Mouse (Mus musculus) myocyte (in vitro differentiated cells): ENCODE results near the gene Trak1.

ENCODE experiments used
- CEBPB ChIP-seq: IDR thresholded peaks from 2 replicates; pipeline ENCODE4 v1.6.1; 2011; ENCODE audit warnings: mild to moderate bottlenecking, moderate library complexity; ENCODE audit not compliant: poor library complexity, insufficient read depth, severe bottlenecking
- E2F4 ChIP-seq: IDR thresholded peaks from one replicate; pipeline ENCODE4 v1.6.1; 2011; ENCODE audit warnings: mild to moderate bottlenecking, control low read depth, moderate library complexity; ENCODE audit not compliant: insufficient read depth
- POLR2AphosphoS2 ChIP-seq: IDR thresholded peaks from one replicate; pipeline ENCODE4 v1.6.1; 2011; ENCODE audit warnings: low read depth, control low read depth; ENCODE audit not compliant: insufficient read length
- TCF12 ChIP-seq: IDR thresholded peaks from one replicate; pipeline ENCODE4 v1.6.1; 2011; ENCODE audit warnings: mild to moderate bottlenecking, control low read depth; ENCODE audit not compliant: poor library complexity, insufficient read depth, severe bottlenecking
- USF1 ChIP-seq: IDR thresholded peaks from one replicate; pipeline ENCODE4 v1.6.1; 2011; ENCODE audit warnings: low read depth, mild to moderate bottlenecking, control low read depth, moderate library complexity

DNA sequence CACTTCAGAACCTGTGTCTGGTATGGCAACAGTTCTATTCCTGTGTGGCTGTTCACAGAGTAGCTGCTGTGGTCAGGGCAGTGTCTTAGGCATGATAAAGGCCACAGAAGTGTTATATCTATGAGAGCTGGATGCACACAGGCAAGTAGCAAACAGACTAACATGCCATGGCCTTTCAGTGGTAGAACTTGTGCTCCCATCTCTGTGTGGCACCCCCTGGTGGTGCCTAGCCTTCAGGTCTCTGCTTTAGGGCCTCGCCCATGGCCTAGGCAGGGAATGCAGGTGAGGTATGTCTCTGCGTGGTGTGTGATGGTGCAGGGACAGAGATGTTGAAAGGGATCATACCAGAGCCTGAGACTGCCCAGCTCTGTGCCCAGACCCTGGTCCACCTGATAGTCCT, 148.1 kb downstream of the Trak1 start:
- TF ChIP-seq POLR2AphosphoS2 (no peak), TCF12 (no peak), CEBPB (no peak), E2F4 (no peak), USF1 (no peak)
